Mouse (Mus musculus) layer of hippocampus, postnatal 10 days (tissue): ENCODE results near the gene AI467606. TPM values are rescaled to one million over a fixed set of nuclear protein-coding genes. Genes with fewer than 3 reads are reported as not detected.

Source experiments
- DNase-seq, 2 experiments: peaks; one replicate each; pipeline ENCODE4 v3.0.0; 2021; ENCODE audit warnings: low spot score in 2 of 2
- microRNA-seq, 2 experiments: library from miRNA; unstranded; fragments of <30 nt; microRNA quantifications; one replicate each; pipeline ENCODE4 v1.2.0; 2021
- total RNA-seq, 2 experiments: library from RNA; stranded (reverse); gene quantifications; 2 replicates each; pipeline ENCODE4 v1.2.3; 2021

AI467606 gene
- total RNA-seq, 2 experiments from 2014 or later = 1.3 to 1.4 TPM

DNA sequence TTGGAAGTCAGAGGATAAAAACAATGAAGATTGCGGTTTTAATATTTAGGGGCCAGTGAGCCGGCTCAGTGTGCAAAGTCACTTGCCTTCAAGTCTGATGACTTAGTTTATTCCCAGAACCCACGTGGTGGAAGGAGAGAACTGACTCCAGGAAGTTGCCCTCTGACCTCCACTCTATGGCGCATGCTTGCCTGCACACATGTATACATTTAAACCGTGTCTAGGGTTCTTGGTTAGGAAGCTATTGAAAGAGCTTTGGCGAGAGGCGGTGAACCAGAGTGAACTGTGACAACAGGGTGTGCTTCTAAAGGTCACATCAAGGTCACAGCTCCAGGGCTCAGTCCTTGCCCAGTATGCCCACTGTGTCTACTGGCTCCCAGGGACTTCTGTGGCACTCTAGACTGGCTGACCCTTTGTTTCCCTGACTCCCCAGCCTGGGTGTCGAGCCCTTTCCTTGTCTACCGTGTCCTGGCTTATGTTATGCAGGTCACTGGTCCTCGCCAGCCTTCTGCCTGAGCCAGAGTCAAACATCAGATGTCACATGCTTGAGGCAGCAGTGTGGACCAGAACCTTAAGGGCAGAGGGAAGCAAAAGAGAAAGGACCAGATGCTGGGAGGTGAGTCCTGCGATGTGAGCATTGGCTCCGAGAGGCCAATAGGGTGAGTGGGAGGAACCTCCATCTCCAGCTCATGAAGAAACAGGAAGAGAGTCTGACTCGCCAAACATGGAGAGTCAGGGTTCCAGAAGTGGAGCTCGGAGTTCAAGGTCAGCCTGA lies 27.7 kb downstream of the AI467606 start:
- DNase-seq = no peak

DNA sequence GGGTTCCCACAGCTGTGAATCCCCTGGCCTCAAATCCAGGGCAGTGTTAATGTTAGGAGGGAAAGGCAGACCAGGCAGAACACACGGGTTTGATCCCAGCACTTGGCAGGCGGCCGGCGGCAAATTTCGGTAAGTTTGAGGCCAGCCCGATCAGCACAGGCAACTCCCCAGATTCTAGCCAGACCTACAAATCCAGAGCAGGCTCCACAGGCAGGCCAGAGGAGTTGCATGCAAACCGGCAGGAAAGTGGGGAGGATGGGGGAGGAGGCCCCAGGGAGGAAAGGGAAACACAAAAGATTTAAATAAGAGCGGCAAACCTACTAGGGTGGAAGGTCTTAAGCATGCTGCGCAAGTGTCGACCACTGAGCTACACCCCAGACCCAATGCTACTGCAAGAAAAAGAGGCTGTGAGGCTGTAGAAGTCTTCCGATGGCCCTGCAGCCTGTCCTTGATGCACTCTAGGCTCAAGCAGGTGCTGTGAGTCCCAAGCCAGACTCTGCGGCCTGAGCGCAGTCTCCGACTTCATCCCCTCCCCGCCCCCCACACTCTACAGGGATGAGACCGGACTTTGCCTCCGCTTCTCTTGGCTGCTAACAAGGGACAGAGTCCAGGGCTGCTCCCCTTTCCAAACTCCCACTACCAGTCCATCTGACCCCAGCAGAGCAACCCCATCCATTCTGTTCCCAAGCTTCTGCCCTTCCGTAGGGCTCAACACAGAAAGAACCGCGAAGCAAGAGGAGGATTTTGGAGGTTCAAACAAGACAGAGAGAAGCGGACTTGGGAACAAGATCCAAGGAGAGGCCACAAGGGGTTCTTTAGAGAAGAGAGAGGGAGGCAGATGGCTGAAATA lies 30.1 kb downstream of the AI467606 start:
- DNase-seq = no peak

DNA sequence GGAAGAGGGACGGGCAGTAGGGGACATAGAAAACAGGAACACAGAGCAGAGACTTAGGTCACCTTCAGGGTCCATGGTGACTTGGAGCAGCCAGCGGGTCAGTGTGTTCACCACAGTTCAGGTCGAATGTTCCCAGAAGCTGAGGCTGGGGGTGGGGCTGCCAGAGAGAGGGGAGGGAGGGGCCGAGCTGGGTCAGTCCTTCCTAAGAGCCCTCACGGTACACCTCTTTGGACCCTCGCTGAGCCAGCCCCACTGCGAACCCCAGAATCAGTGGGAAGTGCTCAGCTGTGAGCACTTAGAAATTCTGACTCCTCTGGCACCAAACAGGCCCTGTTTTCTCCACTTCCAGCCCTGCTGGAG lies 30.7 kb downstream of the AI467606 start, which contains the start of gene Qprt:
Gene Qprt, minus strand, starts transcription at position 316 of the 360 bp plus-strand sequence.
- no peak for DNase-seq

DNA sequence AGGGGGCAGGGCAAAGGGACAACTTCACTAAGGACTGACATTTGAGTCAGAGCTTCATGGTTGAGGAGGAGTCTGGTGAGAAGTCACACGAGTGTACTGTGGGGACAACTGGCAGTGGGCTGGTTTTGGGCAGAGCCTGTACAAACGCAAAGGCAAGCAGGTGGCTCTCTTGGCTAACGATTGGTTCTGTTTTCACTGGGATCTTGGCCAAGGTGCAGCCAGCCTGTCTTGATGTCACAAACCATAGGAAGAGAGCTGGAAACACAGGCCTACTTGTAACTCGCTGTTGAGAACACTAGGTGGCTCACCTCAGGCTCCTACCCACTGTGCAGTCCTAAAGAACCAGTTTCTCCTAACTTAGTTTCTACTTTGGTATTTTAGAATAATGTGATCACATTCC lies 38.5 kb downstream of the AI467606 start:
- DNase-seq = peak; percentile 46 to 50

DNA sequence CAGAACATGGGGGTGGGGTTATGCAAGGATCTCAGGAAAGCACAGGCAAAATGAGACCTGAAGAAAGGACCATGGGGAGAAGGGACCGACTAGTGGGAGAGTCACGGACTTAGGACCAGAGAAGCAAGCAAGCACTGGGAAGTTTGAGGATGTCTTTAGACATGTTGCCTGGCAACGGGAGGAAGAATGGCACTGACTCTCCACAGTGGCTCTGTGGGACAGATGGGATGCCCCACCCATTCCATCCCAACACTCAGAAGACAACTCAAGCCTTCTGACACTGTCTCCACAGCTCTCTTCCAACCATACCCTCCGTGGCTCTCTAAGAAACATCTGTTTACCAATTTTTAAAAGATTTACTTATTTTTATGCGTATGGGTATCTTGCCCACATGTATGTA lies 42.0 kb downstream of the AI467606 start:
- DNase-seq = no peak

DNA sequence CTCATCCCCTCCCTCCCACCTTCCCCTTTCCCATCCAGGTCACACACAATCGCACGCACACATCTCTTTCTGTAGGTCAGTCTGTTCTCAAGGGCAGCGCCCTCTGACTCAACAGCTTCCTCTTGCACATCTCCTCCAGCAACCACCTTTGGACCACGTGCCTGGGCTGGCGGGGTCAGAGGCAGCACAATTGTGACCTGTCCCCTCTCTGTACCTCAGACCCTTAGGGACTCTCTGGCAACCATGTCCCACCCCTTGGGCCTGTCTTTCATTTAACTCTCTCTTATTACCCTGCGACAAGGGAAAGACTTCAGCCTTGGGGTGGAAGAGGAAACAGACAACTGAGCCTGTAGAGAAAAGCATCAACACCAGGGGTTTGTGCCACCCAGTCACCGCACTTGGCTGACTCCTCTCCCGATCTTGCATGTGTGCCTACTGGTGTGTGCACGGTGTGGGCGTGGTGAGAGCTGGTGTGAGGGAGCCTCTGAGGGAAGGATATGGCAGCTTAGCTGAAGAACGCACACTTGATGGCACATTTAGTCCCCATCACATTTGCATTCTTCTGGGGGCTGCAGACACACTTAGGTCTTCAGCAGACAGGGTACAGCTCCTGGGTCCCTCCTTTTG lies 43.8 kb downstream of the AI467606 start:
- no peak for DNase-seq

DNA sequence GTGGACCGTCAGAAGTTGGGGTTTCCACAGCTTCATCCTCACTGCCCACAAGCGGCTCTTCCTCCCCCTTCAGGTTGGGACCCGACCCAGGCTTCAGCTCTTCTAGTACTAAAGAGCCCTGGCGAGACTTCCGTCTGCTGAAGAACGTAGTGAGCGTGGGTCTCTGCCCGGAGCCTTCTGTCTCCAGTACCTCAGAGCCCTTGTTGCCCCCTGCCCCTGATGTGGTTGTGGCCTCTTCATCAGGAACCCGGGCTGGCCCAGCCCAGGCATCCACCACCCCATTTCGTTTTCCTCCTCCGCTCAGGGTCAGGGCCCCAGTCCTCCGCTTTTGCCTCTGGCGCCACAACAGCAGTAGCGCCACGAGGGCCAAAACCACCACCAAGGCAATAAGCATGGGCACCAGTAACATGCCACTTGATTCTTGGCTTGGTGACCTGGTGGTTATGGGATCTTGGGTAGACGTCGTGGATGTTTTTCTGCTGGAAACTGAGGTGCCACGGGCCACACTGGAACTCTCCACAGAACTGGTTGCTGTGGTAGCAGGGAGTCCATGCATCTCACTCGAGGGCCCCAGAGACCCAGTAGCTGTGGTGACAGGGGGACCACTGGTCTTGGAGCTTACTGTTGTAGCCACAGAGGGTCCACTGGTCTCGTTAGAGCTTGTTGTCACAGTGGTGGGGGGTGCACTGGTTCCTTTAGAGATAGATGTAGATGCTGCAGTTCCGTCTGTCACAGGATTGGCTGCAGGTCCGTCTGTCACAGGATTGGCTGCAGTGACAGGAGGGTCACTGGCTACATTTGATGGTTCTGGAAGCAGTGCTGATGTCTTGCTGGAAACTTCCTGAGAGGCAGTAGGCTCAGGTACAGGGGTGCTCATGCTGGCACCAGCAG lies 45.3 kb downstream of the AI467606 start:
- no peak for DNase-seq

DNA sequence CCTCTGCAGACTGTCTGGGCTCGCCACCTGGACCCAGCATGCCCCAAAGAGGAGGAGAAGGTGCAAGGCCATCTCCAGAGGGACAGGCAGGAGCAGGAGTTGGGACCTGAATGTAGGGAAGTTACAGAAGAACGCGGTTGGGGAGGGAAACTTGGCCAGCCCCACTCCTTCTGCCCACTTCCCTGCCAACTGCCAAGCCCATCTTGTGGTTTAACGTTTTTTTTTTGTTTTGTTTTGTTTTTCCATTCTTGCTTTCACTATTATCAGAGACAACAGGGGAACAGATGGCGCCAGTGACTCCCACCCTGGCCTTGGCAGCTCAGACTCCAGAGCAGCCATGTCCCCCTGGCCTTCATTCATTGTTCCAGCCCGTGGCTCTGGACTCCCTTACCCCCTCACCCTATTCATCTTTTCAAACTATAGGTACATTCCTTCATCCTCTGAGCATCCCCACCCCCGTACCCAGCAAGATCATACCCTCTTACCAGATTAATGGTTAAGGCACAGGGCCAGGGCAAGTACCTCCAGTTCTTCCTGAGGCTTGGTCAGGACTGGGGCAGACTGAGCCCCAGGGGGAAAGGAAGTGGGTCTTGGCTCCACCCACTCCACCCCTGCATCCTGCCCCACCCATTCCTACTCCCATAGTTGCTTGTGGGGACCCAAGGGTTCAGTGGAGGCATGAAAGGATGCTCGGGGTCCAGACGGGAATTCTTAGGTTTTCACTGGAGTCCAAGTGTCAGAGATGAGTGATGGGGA lies 46.3 kb downstream of the AI467606 start, which contains the start of gene Spn:
Gene Spn, minus strand, starts transcription at position 562 of the 756 bp plus-strand sequence.
- DNase-seq = no peak

DNA sequence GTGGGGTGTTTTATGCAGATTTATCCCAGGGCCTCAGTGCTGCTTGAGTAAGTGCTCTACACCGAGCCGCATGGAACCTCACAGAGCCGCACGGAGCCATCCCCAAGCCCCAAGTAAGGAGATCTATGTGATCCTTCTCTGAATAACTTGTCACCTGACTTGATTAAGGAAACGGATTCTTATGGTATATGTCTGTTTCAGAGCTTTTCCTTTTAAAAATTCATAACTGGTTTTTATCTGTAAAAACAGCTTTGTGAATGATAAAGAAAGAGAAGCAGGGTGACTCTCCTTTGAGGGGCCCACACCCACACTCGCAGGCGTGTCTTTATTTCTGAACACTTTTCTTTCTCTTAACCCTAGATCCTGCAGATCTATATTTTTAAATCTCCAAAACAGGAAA lies 47.9 kb downstream of the AI467606 start:
- no peak for DNase-seq

DNA sequence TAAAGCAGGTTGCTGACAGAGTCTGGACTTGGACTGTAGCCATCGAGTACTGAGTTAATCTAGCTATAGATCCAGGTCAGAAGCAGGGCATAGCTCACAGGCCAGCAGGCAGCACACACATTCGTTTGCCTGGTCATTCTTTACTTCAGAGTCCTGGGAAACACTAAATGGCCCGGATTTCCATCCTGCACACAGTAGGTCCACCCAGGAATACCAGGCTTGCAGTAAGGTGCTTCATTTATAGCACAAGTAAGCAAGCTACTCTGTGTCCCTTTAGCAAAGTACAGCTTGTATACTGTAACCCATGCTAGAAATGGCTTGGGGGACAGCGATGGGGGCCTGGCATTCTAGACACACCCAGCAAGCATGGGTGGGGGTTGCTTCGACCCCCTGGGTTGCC lies 48.4 kb downstream of the AI467606 start:
- DNase-seq = no peak

DNA sequence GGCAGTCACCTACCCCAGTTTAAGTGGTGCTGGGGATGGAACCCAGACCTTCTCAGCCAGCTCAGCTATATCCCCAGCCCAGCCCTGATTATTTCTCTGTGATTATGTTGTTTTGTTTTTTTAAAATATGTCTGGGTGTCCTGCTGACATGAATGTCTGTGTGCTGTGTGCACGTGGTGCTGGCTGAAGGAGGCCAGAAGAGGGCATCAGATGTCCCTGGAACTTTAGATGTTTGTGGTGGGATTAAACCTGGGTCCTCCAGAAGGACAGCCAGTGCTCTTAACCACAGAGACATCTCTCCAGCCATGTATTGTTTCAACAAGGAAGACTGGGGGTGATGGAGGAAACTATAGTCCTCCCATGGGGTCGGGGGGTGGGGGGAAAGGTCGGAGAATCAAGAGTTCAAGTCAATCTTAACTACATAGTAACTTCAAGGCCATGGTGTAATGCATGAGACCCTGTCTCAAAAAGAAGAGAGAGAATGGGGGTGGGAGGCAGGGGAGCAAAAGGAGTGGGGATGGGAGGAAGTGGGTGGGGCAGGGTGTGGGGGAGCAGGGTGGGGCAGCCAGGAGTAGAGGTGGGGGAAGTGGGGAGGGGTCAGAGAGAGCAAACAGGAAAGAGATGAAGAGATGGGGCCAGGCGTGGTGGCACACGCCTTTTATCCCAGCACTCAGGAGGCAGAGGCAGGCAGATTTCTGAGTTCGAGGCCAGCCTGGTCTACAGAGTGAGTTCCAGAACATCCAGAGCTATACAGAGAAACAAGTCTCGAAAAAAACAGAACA lies 49.7 kb downstream of the AI467606 start:
- DNase-seq = no peak

DNA sequence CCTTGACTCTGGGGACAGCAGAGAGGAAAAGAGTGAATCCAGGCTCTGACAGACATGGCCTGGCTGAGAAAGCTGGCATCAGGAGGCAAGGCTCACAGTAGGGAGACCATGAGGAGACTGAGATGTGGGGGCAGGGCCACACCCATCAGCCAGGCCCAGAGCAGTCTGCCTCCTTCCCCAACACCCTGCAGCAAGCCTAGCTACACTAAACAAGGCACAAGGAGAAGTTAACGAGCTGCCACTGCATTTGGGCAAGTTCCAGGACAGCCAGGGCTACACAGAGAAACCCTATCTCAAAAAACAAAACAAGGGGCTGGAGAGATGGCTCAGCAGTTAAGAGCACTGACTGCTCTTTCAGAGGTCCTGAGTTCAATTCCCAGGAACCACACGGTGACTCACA lies 51.1 kb downstream of the AI467606 start:
- no peak for DNase-seq

DNA sequence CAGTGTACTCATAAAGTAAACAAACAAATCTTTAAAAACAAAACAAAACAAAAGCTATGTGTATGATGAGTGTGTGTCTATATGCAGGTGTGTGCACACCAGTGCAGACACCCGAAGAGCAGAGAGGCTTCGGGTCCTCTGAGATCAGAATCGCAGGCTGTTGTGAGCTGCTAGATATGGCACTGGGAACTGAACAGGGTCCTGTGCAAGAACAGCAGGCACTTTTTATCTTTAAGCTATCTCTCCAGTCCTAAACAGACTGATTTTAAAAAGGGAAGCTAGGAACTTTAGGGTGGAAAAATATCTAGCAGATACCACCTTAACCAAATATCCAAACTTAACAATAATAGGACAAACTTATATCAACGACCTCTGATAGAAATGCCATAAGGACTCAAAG lies 51.5 kb downstream of the AI467606 start:
- DNase-seq = no peak

Small RNAs within 50 kb of the gene (microRNA-seq; reads per million reads assigned to microRNA genes)
- 0 reads per million in 2 experiments for gene Gm44343

Other genes starting within 250 kb of the AI467606 start
- 10 to 100 TPM; 54.0 to 54.1 TPM for gene Doc2a, start 243.9 kb upstream of the AI467606 start, total RNA-seq
- 10 to 100 TPM; 38.8 to 40.9 TPM for gene Hirip3, start 229.4 kb upstream of the AI467606 start, total RNA-seq
- 10 to 100 TPM; 56.1 to 58.8 TPM for gene Ino80e, start 229.0 kb upstream of the AI467606 start, total RNA-seq
- 100 to 1,000 TPM; 147 to 167 TPM for gene Taok2, start 206.7 kb upstream of the AI467606 start, total RNA-seq
- 10 to 100 TPM; 23.6 to 28.3 TPM for gene Tmem219, start 168.4 kb upstream of the AI467606 start, total RNA-seq
- 100 to 1,000 TPM; 151 to 152 TPM for gene Kctd13, start 162.5 kb upstream of the AI467606 start, total RNA-seq
- gene Asphd1, start 141.8 kb upstream of the AI467606 start, total RNA-seq = 10 to 100 TPM; 35.6 to 46.1 TPM
- 100 to 1,000 TPM; 273 to 305 TPM for gene Sez6l2, start 140.8 kb upstream of the AI467606 start, total RNA-seq
- gene Cdipt, start 115.4 kb upstream of the AI467606 start, total RNA-seq = 100 to 1,000 TPM; 129 to 149 TPM
- gene Cdiptos, start 115.3 kb upstream of the AI467606 start, total RNA-seq = under 1 TPM in 1 of 2 experiments, not detected in 1; 0.31 TPM
- gene Mvp, start 76.7 kb upstream of the AI467606 start, total RNA-seq = 1 to 10 TPM; 5.6 to 6.2 TPM
- gene Pagr1b, start 74.9 kb upstream of the AI467606 start, total RNA-seq = under 1 TPM in 1 of 2 experiments, not detected in 1; 0.62 TPM
- 10 to 100 TPM; 24.9 to 34.2 TPM for gene Pagr1a, start 74.0 kb upstream of the AI467606 start, total RNA-seq
- gene Gm42742, start 70.3 kb upstream of the AI467606 start, total RNA-seq = 10 to 100 TPM; 33.4 to 34.8 TPM
- 100 to 1,000 TPM; 146 to 184 TPM for gene Prrt2, start 70.1 kb upstream of the AI467606 start, total RNA-seq
- gene Maz, start 64.3 kb upstream of the AI467606 start, total RNA-seq = 100 to 1,000 TPM; 283 to 292 TPM
- gene Kif22, start 48.9 kb upstream of the AI467606 start, total RNA-seq = 10 to 100 TPM; 12.6 to 16.5 TPM
- not detected for gene Zg16, start 4.0 kb upstream of the AI467606 start, total RNA-seq
- under 1 TPM; 0.20 to 0.57 TPM for gene Qprt, start 30.9 kb downstream of the AI467606 start, total RNA-seq
- under 1 TPM; 0.33 to 0.55 TPM for gene Spn, start 46.5 kb downstream of the AI467606 start, total RNA-seq
- gene Cd2bp2, start 104.7 kb downstream of the AI467606 start, total RNA-seq = 10 to 100 TPM; 70.5 to 75.5 TPM
- 10 to 100 TPM; 84.6 to 95.4 TPM for gene Tbc1d10b, start 117.1 kb downstream of the AI467606 start, total RNA-seq
- gene Mylpf, start 117.5 kb downstream of the AI467606 start, total RNA-seq = 1 to 10 TPM; 1.3 to 3.3 TPM
- 10 to 100 TPM; 19.3 to 19.6 TPM for gene Zfp553, start 141.7 kb downstream of the AI467606 start, total RNA-seq
- 1 to 10 TPM; 5.5 to 5.9 TPM for gene Sept1, start 141.8 kb downstream of the AI467606 start, total RNA-seq
- gene Zfp771, start 152.9 kb downstream of the AI467606 start, total RNA-seq = 10 to 100 TPM; 56.7 to 67.0 TPM
- 10 to 100 TPM; 36.0 to 37.1 TPM for gene Dctpp1, start 169.3 kb downstream of the AI467606 start, total RNA-seq
- gene Sephs2, start 182.7 kb downstream of the AI467606 start, total RNA-seq = 10 to 100 TPM; 45.7 to 49.4 TPM
- under 1 TPM; 0.51 to 0.89 TPM for gene Itgal, start 204.9 kb downstream of the AI467606 start, total RNA-seq